Mouse (Mus musculus): Measurements from ENCODE around the gene Mettl7a3.

- TF ChIP-seq CTCF (IDR thresholded peaks at IDR 0.05), result no peak
- TF ChIP-seq POLR2A (IDR thresholded peaks at IDR 0.05; ENCODE audit: insufficient read depth, low read depth, low read length), result no peak
- no peak for TF ChIP-seq EP300 (IDR thresholded peaks at IDR 0.05; ENCODE audit: insufficient read depth, low read depth, low read length)
Observed at GRCm38 (mm10) chr15:100306201-100306600, 28.5 kb upstream of the Mettl7a3 start.

Measured in heart, adult 2 months (tissue).